Mouse (Mus musculus): Measurements from ENCODE around the gene Lin37.

Lin37 gene

GRCm38 (mm10) chr7:30559443-30559954 lies at the start of gene Lin37:
TSS of gene Lin37 (minus strand) at chr7:30559838.
- DNase-seq (ENCODE audit: low read depth, low spot score): peak; percentile 95

GRCm38 (mm10) chr7:30608476-30608875 lies 48.8 kb upstream of the Lin37 start:
- no peak for DNase-seq (ENCODE audit: low read depth, low spot score)

- no peak for DNase-seq (ENCODE audit: low read depth, low spot score)
Observed at GRCm38 (mm10) chr7:30607706-30608309, 48.2 kb upstream of the Lin37 start.

- DNase-seq (ENCODE audit: low read depth, low spot score): no peak
Observed at GRCm38 (mm10) chr7:30604944-30605343, 45.3 kb upstream of the Lin37 start.

- DNase-seq (ENCODE audit: low read depth, low spot score): no peak
Observed at GRCm38 (mm10) chr7:30604424-30604823, 44.8 kb upstream of the Lin37 start.

- no peak for DNase-seq (ENCODE audit: low read depth, low spot score)
Observed at GRCm38 (mm10) chr7:30602583-30602982, 42.9 kb upstream of the Lin37 start.

GRCm38 (mm10) chr7:30600651-30601050 lies 41.0 kb upstream of the Lin37 start:
- no peak for DNase-seq (ENCODE audit: low read depth, low spot score)

- DNase-seq (ENCODE audit: low read depth, low spot score): peak; percentile 83
Observed at GRCm38 (mm10) chr7:30599933-30600353, 40.3 kb upstream of the Lin37 start.

GRCm38 (mm10) chr7:30598786-30599185 lies 39.1 kb upstream of the Lin37 start, which contains the start of gene Zbtb32:
TSS of gene Zbtb32 (minus strand) at chr7:30598909.
- DNase-seq (ENCODE audit: low read depth, low spot score): no peak

GRCm38 (mm10) chr7:30596811-30597210 lies 37.2 kb upstream of the Lin37 start:
- no peak for DNase-seq (ENCODE audit: low read depth, low spot score)

GRCm38 (mm10) chr7:30596093-30596492 lies 36.5 kb upstream of the Lin37 start:
- DNase-seq (ENCODE audit: low read depth, low spot score): no peak

- no peak for DNase-seq (ENCODE audit: low read depth, low spot score)
Observed at GRCm38 (mm10) chr7:30594510-30595024, 34.9 kb upstream of the Lin37 start.

GRCm38 (mm10) chr7:30593579-30594509 lies 34.2 kb upstream of the Lin37 start:
- DNase-seq (ENCODE audit: low read depth, low spot score): no peak

- DNase-seq (ENCODE audit: low read depth, low spot score): no peak
Observed at GRCm38 (mm10) chr7:30592772-30593423, 33.3 kb upstream of the Lin37 start.

GRCm38 (mm10) chr7:30591605-30591951 lies 31.9 kb upstream of the Lin37 start:
- DNase-seq (ENCODE audit: low read depth, low spot score): no peak

GRCm38 (mm10) chr7:30590927-30591604 lies 31.4 kb upstream of the Lin37 start:
- DNase-seq (ENCODE audit: low read depth, low spot score): no peak

GRCm38 (mm10) chr7:30589435-30590301 lies 30.0 kb upstream of the Lin37 start:
- DNase-seq (ENCODE audit: low read depth, low spot score): peak; percentile 82

GRCm38 (mm10) chr7:30588676-30589434 lies 29.2 kb upstream of the Lin37 start, which contains the start of gene Kmt2b:
TSS of gene Kmt2b (minus strand) at chr7:30588726.
- peak; percentile 93 for DNase-seq (ENCODE audit: low read depth, low spot score)

GRCm38 (mm10) chr7:30587842-30588667 lies 28.4 kb upstream of the Lin37 start:
- DNase-seq (ENCODE audit: low read depth, low spot score): peak; percentile 14

Measured in retina, postnatal 7 days (tissue).